Mouse (Mus musculus) hindbrain, embryonic 13.5 days (tissue): ENCODE data around the gene Astn2. TPM values are rescaled to one million over a fixed set of nuclear protein-coding genes. Genes with fewer than 3 reads are reported as not detected.

Source experiments
- ATAC-seq: fragments of 200-750 bp; cut with Nextera tagmentation; 2 replicates; pipeline ENCODE4 v1.8.0; 2017; ENCODE audit warnings: moderate TSS enrichment; ENCODE audit not compliant: low FRiP score
- H3K27ac ChIP-seq: fragments of 300-500 bp; sonication (generic); 2 replicates; pipeline ENCODE4 v1.5.1; 2015; ENCODE audit warnings: inconsistent platforms, mild to moderate bottlenecking, moderate library complexity
- H3K27me3 ChIP-seq: fragments of 300-500 bp; sonication (generic); 2 replicates; pipeline ENCODE4 v1.6.1; 2015; ENCODE audit warnings: mild to moderate bottlenecking, inconsistent platforms
- H3K36me3 ChIP-seq: fragments of 300-500 bp; sonication (generic); 2 replicates; pipeline ENCODE4 v1.6.1; 2015; ENCODE audit warnings: mild to moderate bottlenecking, inconsistent platforms
- H3K4me1 ChIP-seq: fragments of 300-500 bp; sonication (generic); replicated peaks from 2 replicates; pipeline ENCODE4 v1.6.1; 2015; ENCODE audit warnings: inconsistent platforms
- H3K4me2 ChIP-seq: fragments of 300-500 bp; sonication (generic); 2 replicates; pipeline ENCODE4 v1.6.1; 2015; ENCODE audit warnings: inconsistent platforms, mild to moderate bottlenecking, moderate library complexity
- H3K4me3 ChIP-seq: fragments of 300-500 bp; sonication (generic); 2 replicates; pipeline ENCODE4 v1.5.1; 2015; ENCODE audit warnings: mild to moderate bottlenecking, inconsistent platforms
- H3K9ac ChIP-seq: fragments of 300-500 bp; sonication (generic); 2 replicates; pipeline ENCODE4 v1.6.1; 2015; ENCODE audit warnings: mild to moderate bottlenecking, inconsistent platforms
- H3K9me3 ChIP-seq: fragments of 300-500 bp; sonication (generic); 2 replicates; pipeline ENCODE4 v1.6.1; 2016; ENCODE audit warnings: inconsistent platforms
- WGBS: fragments of 180-500 bp; shearing (Covaris S2); methylation state at CpG from one replicate; pipeline ENCODE4 v1.1.7; 2015; 5-methylcytosine and 5-hydroxymethylcytosine counted together
- polyA plus RNA-seq: library from polyadenylated mRNA; unstranded; fragments of >200 nt; fragmentation: Nextera tagmentation; extraction: Ambion mirVana; gene quantifications from 2 replicates; pipeline ENCODE4 v1.2.1, GENCODE M21; 2015

Gene Astn2
- polyA plus RNA-seq, 1 experiment from 2014 or later = 2.9 TPM

DNA sequence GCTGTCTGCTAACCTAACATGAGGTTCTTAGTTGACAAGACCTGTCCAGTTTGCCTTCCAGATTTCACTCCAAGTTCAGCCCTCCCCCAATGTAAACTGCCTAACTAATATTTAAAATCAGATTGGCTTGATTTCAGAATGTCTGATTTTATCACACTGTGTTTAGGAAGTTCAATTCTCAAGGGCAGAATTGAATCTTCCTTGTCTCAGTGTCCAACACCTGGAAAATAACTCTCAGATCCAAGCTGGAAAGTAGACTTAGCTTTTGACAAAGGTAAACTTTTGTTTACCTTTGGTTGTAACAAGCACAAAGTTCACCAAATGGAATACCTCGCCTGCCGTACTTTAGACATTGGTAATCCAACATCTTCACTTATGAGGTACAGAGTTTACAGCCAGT lies 1027.8 kb downstream of the Astn2 start:
- Histone ChIP-seq H3K4me3 (no peak overlapping the region), H3K9ac (no peak overlapping the region), H3K9me3 (no peaks in the 10 kb centered on the region), H3K27me3 (no peaks in the 10 kb centered on the region), H3K4me2 (no peak overlapping the region), H3K4me1 (no peaks in the 10 kb centered on the region), H3K36me3 (peaks cover 3% of the 10 kb centered on the region; the same call in 1 of the 2 replicates), H3K27ac (no peak overlapping the region)
- ATAC-seq = no peak
- WGBS = 93% methylated on average over 2 of the region's 2 CpGs

DNA sequence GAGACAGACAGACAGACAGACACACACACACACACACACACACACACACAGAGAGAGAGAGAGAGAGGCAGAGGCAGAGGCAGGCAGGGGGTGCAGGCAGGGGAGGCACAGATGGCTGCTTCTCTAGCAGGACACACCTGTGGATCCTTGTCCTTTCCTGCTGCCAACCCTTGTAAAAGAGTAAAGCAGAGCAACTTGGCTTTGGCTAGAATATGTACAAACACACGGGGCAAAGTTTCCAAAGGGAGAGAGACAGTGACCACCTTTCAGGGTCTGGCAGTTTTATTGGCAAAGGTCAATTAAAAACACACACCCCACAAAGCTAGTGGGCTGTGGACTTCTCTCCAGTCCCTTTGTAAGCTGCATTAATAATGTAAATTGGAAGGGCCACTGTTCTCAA lies 1030.6 kb downstream of the Astn2 start:
- Histone ChIP-seq H3K9me3 (peaks cover 3% of the 10 kb centered on the region; the same call in 1 of the 2 replicates), H3K27ac (no peak overlapping the region)
- 50% methylated on average over 1 of the region's 1 CpGs for WGBS

DNA sequence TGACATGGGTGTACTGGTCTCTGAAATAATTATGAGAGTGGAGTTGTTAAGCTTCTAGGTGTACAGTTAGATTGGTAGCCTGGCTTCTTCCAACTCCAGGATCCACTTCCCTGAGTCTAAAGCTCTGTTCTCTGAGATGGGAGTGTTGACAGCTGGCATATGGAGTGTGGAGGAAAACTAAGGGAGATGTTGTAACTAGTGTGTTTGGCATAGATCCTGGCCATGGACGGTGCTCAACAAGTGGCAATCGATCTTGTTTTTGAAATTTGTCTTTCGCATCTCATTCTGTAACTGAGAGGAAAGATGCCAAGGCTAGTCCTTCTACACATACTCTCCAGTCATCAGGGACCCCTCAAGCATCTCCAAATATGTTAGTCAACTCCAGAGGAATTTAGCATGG lies 1031.7 kb downstream of the Astn2 start:
- H3K9ac ChIP-seq = no peak overlapping the region
- H3K36me3 ChIP-seq = no peaks in the 10 kb centered on the region
- 95% methylated on average over 3 of the region's 3 CpGs for WGBS
- H3K27me3 ChIP-seq = no peaks in the 10 kb centered on the region
- H3K9me3 ChIP-seq = peaks cover 3% of the 10 kb centered on the region; the same call in 1 of the 2 replicates
- ATAC-seq = no peak
- H3K4me2 ChIP-seq = no peak overlapping the region
- H3K4me3 ChIP-seq = no peak overlapping the region
- H3K4me1 ChIP-seq = no peaks in the 10 kb centered on the region
- no peak overlapping the region for H3K27ac ChIP-seq

More for the DNA sequence above, 1030.6 kb downstream of the Astn2 start:
- Histone ChIP-seq H3K9ac (no peak overlapping the region), H3K36me3 (no peaks in the 10 kb centered on the region), H3K27me3 (no peaks in the 10 kb centered on the region), H3K4me2 (no peak overlapping the region), H3K4me3 (no peak overlapping the region), H3K4me1 (no peaks in the 10 kb centered on the region)
- ATAC-seq = no peak

DNA sequence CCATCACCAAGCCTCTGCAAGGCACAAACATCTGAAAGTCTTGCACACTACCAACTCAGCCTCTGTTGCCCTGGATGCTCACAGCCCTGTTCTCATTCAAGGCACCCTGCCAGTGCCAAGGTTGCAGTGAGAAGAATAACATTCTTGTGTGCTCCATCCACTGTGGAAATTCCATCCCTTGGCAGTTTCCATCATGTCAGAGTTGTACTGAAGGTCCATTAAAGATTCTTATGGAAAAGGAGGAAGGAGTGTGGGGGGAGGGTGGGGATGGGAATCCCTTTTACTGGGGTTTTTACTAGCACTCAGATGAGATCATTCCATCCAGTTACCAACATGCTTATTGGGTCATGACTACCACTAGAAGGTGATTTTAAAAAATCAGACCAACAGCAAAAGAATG lies 1037.3 kb downstream of the Astn2 start:
- H3K36me3 ChIP-seq = no peaks in the 10 kb centered on the region

DNA sequence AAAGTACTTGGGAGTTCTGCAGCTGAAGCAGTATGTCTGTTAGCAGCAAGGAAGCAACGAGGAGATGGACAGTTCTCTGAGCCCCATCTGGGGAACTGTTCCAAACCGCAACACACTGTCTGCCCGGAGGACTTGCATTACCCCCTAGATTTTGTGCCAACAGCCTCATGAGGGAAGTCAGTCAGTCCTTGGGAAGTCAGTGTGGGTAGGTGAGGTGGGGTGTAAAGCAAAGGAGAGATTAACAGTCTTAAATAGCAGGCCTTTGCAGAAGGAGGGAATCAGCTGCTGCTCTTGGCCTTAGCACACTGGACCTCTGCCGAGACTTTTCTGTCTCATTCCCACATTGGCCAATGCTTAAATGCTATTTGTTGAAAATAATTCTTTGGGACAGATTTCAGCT lies 1049.8 kb downstream of the Astn2 start:
- no peak for ATAC-seq
- Histone ChIP-seq H3K9me3 (no peaks in the 10 kb centered on the region), H3K27me3 (no peaks in the 10 kb centered on the region), H3K36me3 (no peaks in the 10 kb centered on the region), H3K4me1 (no peaks in the 10 kb centered on the region), H3K27ac (no peak overlapping the region), H3K4me3 (no peak overlapping the region), H3K4me2 (no peak overlapping the region), H3K9ac (no peak overlapping the region)
- 73% methylated on average over 4 of the region's 4 CpGs for WGBS

More for the DNA sequence above, 1037.3 kb downstream of the Astn2 start:
- Histone ChIP-seq H3K4me2 (no peak overlapping the region), H3K9ac (no peak overlapping the region), H3K27me3 (no peaks in the 10 kb centered on the region), H3K27ac (no peak overlapping the region), H3K9me3 (peaks cover 3% of the 10 kb centered on the region; the same call in 1 of the 2 replicates), H3K4me1 (no peaks in the 10 kb centered on the region), H3K4me3 (no peak overlapping the region)
- no peak for ATAC-seq

DNA sequence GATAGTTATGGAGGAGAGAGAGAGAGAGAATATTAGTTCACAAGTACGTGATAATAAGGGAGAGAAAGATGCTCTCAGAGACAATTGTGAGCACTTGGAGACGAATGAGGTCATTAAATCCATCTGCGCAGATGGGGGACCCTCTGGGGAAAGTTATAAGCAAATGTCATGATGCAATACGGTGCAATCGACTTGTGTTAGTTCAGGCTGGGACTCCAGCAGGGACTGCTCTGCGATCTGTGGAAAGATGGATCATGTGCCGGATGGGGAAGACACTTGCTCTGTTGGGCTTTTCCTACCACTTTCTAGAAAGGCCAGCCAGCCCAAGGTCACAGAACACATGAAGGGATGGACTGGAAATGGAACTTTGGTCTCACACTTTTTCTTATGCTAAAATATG lies 1053.9 kb downstream of the Astn2 start:
- Histone ChIP-seq H3K4me3 (no peak overlapping the region), H3K4me2 (no peak overlapping the region), H3K4me1 (no peaks in the 10 kb centered on the region), H3K9ac (no peak overlapping the region), H3K27me3 (no peaks in the 10 kb centered on the region), H3K36me3 (no peaks in the 10 kb centered on the region), H3K27ac (no peak overlapping the region), H3K9me3 (no peaks in the 10 kb centered on the region)
- WGBS = 62% methylated on average over 7 of the region's 7 CpGs
- peak; percentile 36; the same call in 1 of the 2 replicates for ATAC-seq

DNA sequence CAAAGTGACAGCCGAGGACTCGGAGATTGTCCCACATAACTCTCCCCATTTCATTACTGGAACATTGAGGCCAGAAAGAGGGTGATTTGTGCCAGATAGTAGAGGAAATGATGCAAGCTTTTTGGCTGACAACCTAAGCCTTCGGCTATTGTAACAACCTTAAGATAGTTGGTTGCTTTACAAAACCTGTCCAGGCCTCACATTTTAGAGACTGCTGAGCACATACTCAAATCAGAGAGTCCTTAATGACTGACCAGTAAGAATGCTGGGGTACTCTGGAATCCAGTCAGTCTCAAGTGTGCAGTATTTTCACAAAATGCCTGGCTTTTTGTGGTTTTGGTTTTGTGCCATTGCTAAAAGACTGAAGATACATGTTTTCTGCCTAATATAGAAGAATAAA lies 1062.6 kb downstream of the Astn2 start:
- Histone ChIP-seq H3K9ac (no peak overlapping the region), H3K4me2 (no peak overlapping the region), H3K9me3 (no peaks in the 10 kb centered on the region), H3K4me3 (no peak overlapping the region), H3K36me3 (no peaks in the 10 kb centered on the region), H3K27me3 (no peaks in the 10 kb centered on the region), H3K4me1 (no peaks in the 10 kb centered on the region), H3K27ac (no peak overlapping the region)
- no peak for ATAC-seq
- WGBS = 87% methylated on average over 3 of the region's 3 CpGs

DNA sequence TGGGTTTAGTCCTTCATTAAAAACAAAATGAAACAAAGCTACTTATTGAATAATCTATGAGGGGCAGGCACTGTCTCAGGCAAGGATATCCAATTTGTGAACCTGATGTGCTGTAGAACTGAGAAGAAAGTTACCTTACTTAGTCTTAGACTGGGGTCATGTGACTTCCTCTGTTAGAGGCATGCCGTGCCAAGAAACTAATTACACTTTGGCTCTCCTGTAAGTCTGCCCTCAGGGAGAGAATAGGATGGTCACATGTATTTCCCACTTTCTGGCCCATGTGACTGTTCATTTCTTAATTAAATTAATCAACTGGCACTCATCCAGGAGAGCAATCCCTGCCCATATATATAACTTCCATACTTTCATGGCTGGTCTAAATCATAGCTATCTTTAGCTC lies 1070.7 kb downstream of the Astn2 start:
- H3K9ac ChIP-seq = no peak overlapping the region
- no peaks in the 10 kb centered on the region for H3K36me3 ChIP-seq
- no peak overlapping the region for H3K27ac ChIP-seq
- H3K4me1 ChIP-seq = no peaks in the 10 kb centered on the region; the same call in none of the 2 replicates
- no peak overlapping the region for H3K4me3 ChIP-seq
- no peaks in the 10 kb centered on the region for H3K27me3 ChIP-seq
- no peaks in the 10 kb centered on the region for H3K9me3 ChIP-seq
- WGBS = 45% methylated on average over 1 of the region's 1 CpGs
- no peak for ATAC-seq
- H3K4me2 ChIP-seq = no peak overlapping the region
